Mouse (Mus musculus): ENCODE measurements around the gene Phlpp1.

The Phlpp1 gene

DNA sequence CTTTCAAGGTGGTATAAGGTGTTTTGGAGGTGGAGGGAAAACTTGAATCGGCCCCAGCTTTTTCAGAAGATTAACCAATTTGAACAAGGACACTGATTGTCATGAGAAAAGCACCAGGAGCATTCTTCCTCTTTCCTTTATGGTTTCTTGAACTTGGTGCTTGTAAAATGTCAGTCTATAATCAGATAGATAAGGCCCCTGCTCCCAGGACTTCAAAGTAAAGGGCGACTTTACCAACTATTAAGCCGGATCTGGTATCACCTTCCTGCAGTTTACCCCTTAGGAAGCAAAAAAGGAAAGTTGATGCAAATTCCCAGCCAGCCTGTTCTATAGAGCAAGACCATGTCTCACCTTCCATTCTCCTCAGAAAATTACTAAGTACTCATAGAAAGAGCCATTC, 21.9 kb downstream of the Phlpp1 start:
- DNase-seq (ENCODE audit: extremely low read depth, low read depth) = no peak

GRCm38 (mm10) chr1:106194263-106194662, 22.7 kb downstream of the Phlpp1 start:
- no peak for DNase-seq (ENCODE audit: extremely low read depth, low read depth)

- no peak for DNase-seq (ENCODE audit: extremely low read depth, low read depth)
Observed at GRCm38 (mm10) chr1:106197991-106198390, 26.4 kb downstream of the Phlpp1 start.

DNA sequence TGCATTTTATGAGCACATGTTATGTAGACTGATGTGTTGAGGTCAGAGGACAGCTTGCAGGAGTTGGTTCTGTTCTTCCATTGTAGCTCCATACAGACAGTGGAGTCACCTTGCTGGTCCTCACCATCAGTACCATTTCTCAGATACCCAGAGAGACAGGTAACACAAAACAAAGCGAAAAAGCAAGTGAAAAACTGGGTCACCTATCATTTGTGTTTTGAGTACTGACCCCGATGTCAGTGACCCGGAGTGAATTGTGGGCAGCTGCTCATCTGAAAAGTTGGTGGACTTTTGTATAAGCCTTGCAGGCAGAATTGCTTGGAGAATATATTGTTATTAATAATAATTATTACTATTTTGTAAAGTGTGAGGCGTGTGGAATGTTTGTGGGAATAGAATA, 27.6 kb downstream of the Phlpp1 start:
- no peak for DNase-seq (ENCODE audit: extremely low read depth, low read depth)

DNA sequence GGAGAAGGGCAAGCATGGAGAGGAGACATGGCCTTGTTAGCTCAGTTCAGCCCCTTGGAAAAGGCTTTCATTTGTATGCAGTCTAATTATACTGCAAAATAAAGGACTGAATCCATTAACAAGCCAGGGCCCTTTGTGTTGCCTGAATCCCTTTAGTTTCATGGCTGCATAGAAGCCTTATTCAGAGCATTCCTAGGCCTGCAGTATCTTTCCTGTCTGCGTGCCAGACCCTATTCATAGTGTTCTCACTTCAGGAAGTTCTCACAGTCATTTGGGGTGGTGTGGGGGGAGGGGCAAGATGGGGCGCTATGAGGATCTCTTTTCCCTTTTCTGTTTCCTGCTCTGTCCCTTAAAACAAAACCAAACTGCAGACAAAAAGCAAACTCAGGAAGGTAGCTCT, 28.1 kb downstream of the Phlpp1 start:
- DNase-seq (ENCODE audit: extremely low read depth, low read depth) = no peak

- DNase-seq (ENCODE audit: extremely low read depth, low read depth) = no peak
Observed at GRCm38 (mm10) chr1:106201025-106201424, 29.5 kb downstream of the Phlpp1 start.

DNA sequence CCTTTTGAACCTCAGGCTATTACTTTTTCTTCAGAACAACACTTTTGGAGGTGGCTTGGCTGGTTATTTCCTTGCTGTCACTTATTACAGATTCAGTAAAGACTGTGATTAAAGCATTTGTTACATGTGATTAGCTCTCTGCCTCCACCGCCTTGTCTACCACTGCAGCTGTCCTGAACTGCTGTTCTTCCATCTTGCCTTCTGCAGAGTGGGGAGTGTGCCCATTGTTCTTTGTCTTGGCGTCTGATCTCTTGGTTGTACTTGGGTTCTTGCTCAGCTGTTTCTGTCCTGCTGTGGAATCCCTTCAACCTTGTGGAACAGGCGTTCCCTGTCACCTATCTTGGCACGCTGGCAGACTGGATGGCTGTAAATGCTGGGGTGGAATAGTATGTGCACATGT, 30.4 kb downstream of the Phlpp1 start:
- no peak for DNase-seq (ENCODE audit: extremely low read depth, low read depth)

GRCm38 (mm10) chr1:106203942-106204341, 32.4 kb downstream of the Phlpp1 start:
- no peak for DNase-seq (ENCODE audit: extremely low read depth, low read depth)

DNA sequence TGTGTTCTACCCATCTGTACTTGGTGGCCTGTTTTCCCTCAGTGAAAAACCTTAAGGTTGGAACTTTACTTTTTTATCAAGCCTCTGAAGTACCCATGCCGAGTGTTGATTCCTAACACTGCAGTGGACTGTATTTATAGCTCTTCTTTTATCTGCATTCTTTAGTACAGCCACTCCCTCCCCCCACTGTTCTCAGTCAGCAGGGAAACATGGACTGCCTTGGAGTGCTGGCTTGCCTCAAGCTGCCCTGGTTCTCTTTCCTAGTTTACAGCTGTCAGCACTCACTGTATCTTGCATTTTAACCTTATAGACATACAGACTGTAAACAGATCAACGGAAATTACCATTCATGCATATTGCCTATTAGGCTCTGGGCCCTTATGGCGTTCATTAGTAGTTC, 32.8 kb downstream of the Phlpp1 start:
- DNase-seq (ENCODE audit: extremely low read depth, low read depth) = no peak

GRCm38 (mm10) chr1:106208581-106208980, 37.0 kb downstream of the Phlpp1 start:
- no peak for DNase-seq (ENCODE audit: extremely low read depth, low read depth)

DNA sequence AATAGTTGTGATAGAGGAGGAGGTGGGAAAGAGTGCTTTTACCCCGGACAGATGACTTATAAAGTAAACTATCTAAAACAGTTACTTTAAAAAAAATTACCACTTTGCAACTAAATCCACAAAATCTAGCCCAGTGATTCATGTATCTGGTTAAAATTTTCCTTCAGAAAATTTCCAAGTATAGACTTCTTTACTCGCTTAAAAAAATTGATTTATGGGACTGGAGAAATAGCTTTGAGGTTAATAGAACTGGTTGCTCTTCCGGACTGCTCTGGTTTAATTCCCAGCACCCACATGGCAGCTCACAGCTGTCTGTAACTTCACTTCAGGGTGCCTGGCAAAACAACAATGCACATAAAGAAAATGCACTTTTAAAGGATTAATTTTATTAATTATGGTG, 38.9 kb downstream of the Phlpp1 start:
- no peak for DNase-seq (ENCODE audit: extremely low read depth, low read depth)

DNA sequence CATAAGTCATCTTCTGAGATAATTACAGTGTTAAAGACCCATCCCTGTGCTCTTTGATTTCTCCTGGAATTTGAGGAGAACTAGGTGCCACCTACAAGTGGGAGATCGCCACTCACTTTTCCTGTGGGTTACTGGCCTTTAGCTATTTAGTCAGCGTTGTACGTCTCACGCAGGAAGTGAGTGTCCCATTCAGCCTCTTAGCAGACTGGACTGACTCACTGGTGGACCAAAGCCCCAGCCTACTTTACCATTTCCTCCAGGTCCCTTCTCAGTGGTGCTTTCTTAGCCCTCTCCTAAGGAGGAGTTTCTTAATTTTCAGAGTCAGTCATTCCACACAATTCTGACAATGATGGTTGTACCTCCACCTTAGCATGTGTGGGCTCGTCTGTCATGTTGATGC, 39.6 kb downstream of the Phlpp1 start:
- DNase-seq (ENCODE audit: extremely low read depth, low read depth) = no peak

GRCm38 (mm10) chr1:106220431-106220830, 48.9 kb downstream of the Phlpp1 start:
- DNase-seq (ENCODE audit: extremely low read depth, low read depth) = no peak

DNA sequence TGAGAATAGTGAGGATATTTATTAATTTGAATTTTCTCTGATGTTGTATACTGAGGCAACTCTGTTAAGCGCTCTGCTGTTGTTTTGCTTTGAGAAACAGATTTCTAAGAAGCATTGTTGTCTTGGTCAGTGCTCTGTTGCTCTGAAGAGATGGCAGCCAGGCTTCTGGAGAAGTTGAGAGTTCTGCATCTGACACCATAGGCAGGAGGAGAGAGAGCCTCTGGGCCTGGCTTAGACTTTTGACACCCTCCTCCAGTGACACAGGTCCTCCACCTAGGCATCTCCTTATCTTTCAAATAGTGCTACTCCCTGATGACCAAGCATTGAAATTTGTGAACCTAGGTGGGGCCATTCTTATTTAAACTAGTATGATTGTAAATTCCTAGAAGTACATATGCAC, 49.8 kb downstream of the Phlpp1 start:
- no peak for DNase-seq (ENCODE audit: extremely low read depth, low read depth)

GRCm38 (mm10) chr1:106221964-106222363, 50.4 kb downstream of the Phlpp1 start:
- DNase-seq (ENCODE audit: extremely low read depth, low read depth) = no peak

GRCm38 (mm10) chr1:106226613-106227012, 55.1 kb downstream of the Phlpp1 start:
- no peak for DNase-seq (ENCODE audit: extremely low read depth, low read depth)

DNA sequence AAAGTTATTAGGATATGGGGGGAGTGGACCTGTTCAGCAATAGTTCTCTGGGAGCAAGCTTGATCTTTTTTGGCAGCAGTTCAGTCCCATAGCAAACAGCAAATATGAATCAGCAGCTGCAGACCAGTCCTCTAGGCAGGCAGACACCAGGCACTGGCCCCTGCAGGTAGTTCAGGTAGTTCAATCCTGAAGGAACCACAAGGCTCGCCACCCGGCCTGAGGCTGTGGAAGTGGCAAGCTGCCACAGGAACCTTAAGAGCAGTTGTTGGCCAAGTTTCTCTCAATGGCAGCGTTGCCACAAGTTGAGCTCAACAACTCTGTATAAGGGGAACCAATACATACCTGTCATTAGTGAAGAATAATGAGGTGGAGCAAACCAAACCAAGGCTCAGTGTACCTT, 58.8 kb downstream of the Phlpp1 start:
- no peak for DNase-seq (ENCODE audit: extremely low read depth, low read depth)

DNA sequence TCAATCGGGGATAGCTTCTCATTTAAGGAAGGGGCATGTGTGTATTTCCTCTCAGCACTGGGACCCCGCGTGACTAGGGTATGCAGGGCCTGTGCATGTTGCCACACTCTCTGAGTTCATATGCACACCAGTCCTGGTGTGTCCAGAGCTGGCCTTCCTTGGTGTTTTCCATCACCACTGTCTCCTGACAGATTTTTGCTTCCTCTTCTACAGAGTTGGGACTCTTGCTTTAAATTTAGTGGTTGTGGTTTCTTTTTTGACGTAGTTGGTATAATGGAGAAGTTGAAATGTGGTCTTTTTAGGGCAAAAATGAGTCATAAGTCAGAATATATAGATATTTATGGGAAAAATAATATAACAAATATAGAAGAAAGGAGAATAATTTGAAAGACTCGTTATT, 59.8 kb downstream of the Phlpp1 start:
- DNase-seq (ENCODE audit: extremely low read depth, low read depth) = peak; percentile 6

DNA sequence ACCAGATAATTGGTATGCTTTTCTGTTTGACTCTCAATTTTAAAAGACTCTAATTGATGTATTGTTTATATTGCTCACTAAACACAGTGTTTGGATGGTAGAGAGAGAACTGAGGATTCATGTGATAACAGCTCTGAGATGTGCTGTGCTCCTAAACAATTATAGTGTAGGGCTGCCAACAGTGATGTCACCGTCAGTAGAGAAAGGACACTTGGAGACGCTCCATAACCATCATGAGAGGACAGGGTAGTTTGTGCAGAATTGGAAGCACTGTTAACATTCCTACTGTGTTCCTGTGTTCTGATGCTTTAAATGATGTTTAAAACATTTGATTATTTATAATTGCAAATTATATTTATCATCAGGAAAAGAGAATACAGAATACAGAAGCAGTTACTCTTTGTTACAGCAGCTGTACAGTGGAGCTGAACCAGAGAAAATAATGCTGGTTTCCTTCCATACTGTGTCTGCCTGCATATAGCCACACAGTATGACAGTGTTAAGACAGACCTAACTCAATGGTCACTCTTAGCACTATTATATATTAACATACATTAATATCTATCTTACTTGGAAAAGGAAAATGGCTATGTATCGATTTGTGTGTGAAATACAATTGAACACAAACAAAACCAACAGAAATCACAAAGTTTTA, 60.4 kb downstream of the Phlpp1 start:
- DNase-seq (ENCODE audit: extremely low read depth, low read depth) = no peak

DNA sequence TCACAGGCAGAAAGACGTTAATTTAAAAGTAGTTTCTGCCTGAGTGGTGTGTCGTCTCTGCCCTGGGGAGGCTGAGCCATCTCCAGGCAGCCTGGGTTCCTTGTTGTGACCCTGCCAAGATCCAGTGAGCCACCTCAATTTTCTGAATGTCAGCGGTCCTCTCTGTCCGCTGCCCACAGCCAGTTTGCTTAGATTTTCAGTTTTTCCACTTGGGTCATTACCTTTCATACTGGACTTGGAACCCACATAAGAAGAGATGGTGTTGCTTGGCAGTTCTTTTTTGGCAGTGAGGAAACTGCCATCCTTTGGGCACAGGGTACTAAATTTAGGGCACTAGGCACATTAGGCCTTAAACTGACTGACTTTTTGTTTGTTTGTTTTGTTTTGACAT, 60.9 kb downstream of the Phlpp1 start:
- DNase-seq (ENCODE audit: extremely low read depth, low read depth) = no peak

GRCm38 (mm10) chr1:106236986-106237385, 65.4 kb downstream of the Phlpp1 start:
- DNase-seq (ENCODE audit: extremely low read depth, low read depth) = no peak

- no peak for DNase-seq (ENCODE audit: extremely low read depth, low read depth)
Observed at GRCm38 (mm10) chr1:106240116-106240685, 68.6 kb downstream of the Phlpp1 start.

GRCm38 (mm10) chr1:106241059-106241458, 69.5 kb downstream of the Phlpp1 start:
- DNase-seq (ENCODE audit: extremely low read depth, low read depth) = no peak

DNA sequence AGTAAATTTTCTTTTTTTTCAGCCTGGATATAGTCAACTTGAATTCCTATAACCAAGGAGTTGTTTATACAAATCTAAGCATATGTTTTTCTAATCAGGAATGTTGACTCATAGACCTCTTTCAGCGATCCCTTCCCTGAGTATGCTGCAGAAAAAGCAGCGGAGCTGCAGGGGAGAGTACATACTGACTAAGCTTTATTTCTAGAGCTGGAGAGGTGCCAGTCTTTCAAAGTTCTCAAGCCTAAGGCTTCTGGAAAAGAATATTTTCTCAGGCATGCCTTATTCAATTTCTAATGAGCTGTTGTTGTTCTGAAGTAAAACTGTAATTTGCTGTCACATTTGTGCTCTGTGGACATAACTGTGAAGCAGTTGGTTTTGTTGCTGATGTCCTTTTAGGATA, 70.6 kb downstream of the Phlpp1 start:
- no peak for DNase-seq (ENCODE audit: extremely low read depth, low read depth)
